Mouse (Mus musculus): ENCODE results near the gene Map3k4.

GRCm38 (mm10) chr17:12336073-12336868 lies 17.7 kb upstream of the Map3k4 start:
- TF ChIP-seq POLR2A (IDR thresholded peaks at IDR 0.05; ENCODE audit: borderline replicate concordance, control insufficient read depth, low read depth, low read length) (no peak), CTCF (IDR thresholded peaks at IDR 0.05; ENCODE audit: control insufficient read depth, insufficient read depth, low read length) (no peak)
